Mouse (Mus musculus) limb, embryonic 12.5 days (tissue): Measurements from ENCODE around the gene Rbp7. TPM values are rescaled to one million over a fixed set of nuclear protein-coding genes. Genes with fewer than 3 reads are reported as not detected.

Experiments
- ATAC-seq: fragments of 200-750 bp; cut with Nextera tagmentation; 2 replicates; pipeline ENCODE4 v1.8.0; 2017; ENCODE audit warnings: low read depth, moderate TSS enrichment; ENCODE audit not compliant: insufficient number of reproducible peaks, insufficient read depth, low FRiP score, low TSS enrichment
- H3K27ac ChIP-seq: fragments of 300-500 bp; sonication (generic); 2 replicates; pipeline ENCODE4 v1.5.1; 2016; ENCODE audit warnings: mild to moderate bottlenecking, moderate library complexity
- H3K27me3 ChIP-seq: fragments of 300-500 bp; sonication (generic); 2 replicates; pipeline ENCODE4 v1.6.1; 2016; ENCODE audit warnings: mild to moderate bottlenecking, moderate library complexity
- H3K36me3 ChIP-seq: fragments of 300-500 bp; sonication (generic); 2 replicates; pipeline ENCODE4 v1.6.1; 2016; ENCODE audit warnings: mild to moderate bottlenecking, moderate library complexity
- H3K4me1 ChIP-seq: fragments of 300-500 bp; sonication (generic); replicated peaks from 2 replicates; pipeline ENCODE4 v1.6.1; 2016
- H3K4me2 ChIP-seq: fragments of 300-500 bp; sonication (generic); 2 replicates; pipeline ENCODE4 v1.6.1; 2016; ENCODE audit warnings: mild to moderate bottlenecking, moderate library complexity
- H3K4me3 ChIP-seq: fragments of 300-500 bp; sonication (generic); replicated peaks from 2 replicates; pipeline ENCODE4 v1.5.1; 2016; ENCODE audit warnings: mild to moderate bottlenecking
- H3K9ac ChIP-seq: fragments of 300-500 bp; sonication (generic); replicated peaks from 2 replicates; pipeline ENCODE4 v1.6.1; 2016; ENCODE audit warnings: mild to moderate bottlenecking, moderate library complexity
- H3K9me3 ChIP-seq: fragments of 300-500 bp; sonication (generic); 2 replicates; pipeline ENCODE4 v1.6.1; 2016; ENCODE audit warnings: mild to moderate bottlenecking, moderate library complexity
- WGBS: fragments of 180-500 bp; shearing (Covaris S2); methylation state at CpG from one replicate; pipeline ENCODE4 v1.1.7; 2016; 5-methylcytosine and 5-hydroxymethylcytosine counted together
- polyA plus RNA-seq: library from polyadenylated mRNA; unstranded; fragments of >200 nt; fragmentation: Nextera tagmentation; extraction: Ambion mirVana; gene quantifications from 2 replicates; pipeline ENCODE4 v1.2.1, GENCODE M21; 2016

Rbp7 gene
- not detected in 2 replicates for polyA plus RNA-seq

- Histone ChIP-seq H3K4me2 (no peak within 1 kb of the TSS), H3K9ac (no peak within 1 kb of the TSS), H3K36me3 (no peaks in the 10 kb centered on the region), H3K27me3 (no peaks in the 10 kb centered on the region), H3K4me1 (no peaks in the 10 kb centered on the region), H3K4me3 (no peak within 1 kb of the TSS), H3K9me3 (0 out of 2 replicates have a peak, but pooled peaks cover 3% of the 10 kb centered on the region), H3K27ac (no peak within 1 kb of the TSS)
- ATAC-seq: no peak
- WGBS: 55% methylated on average over 7 of the region's 8 CpGs
Measured at GRCm38 (mm10) chr4:149454879-149455278, at the start of gene Rbp7. TSS of gene Rbp7 (minus strand) at chr4:149454978.

- H3K9me3 ChIP-seq: no peaks in the 10 kb centered on the region
- H3K27ac ChIP-seq: peak overlapping the region; percentile 84
- H3K4me1 ChIP-seq: peaks cover 10% of the 10 kb centered on the region
- peaks cover 29% of the 10 kb centered on the region for H3K36me3 ChIP-seq
- ATAC-seq: 0 out of 2 replicates have a peak, but pooled peaks have one; percentile 41
- H3K4me3 ChIP-seq: no peak overlapping the region
- H3K4me2 ChIP-seq: no peak overlapping the region; the same call in 1 of the 2 replicates
- WGBS: 75% methylated on average over 5 of the region's 5 CpGs
- H3K27me3 ChIP-seq: no peaks in the 10 kb centered on the region
- no peak overlapping the region for H3K9ac ChIP-seq
Measured at GRCm38 (mm10) chr4:149504363-149504762, 49.6 kb upstream of the Rbp7 start.

- 90% methylated on average over 5 of the region's 5 CpGs for WGBS
- Histone ChIP-seq H3K9ac (no peak overlapping the region), H3K4me3 (no peak overlapping the region), H3K9me3 (no peaks in the 10 kb centered on the region), H3K4me2 (no peak overlapping the region), H3K36me3 (peaks cover 67% of the 10 kb centered on the region), H3K27ac (no peak overlapping the region), H3K4me1 (peaks cover 5% of the 10 kb centered on the region), H3K27me3 (no peaks in the 10 kb centered on the region)
- no peak for ATAC-seq
Measured at GRCm38 (mm10) chr4:149499790-149500189, 45.0 kb upstream of the Rbp7 start.

- peaks cover 76% of the 10 kb centered on the region for H3K36me3 ChIP-seq
Measured at GRCm38 (mm10) chr4:149498901-149499300, 44.1 kb upstream of the Rbp7 start.

GRCm38 (mm10) chr4:149496612-149497011, 41.8 kb upstream of the Rbp7 start:
- Histone ChIP-seq H3K4me1 (no peaks in the 10 kb centered on the region), H3K9me3 (no peaks in the 10 kb centered on the region), H3K4me3 (no peak overlapping the region), H3K27me3 (no peaks in the 10 kb centered on the region), H3K9ac (no peak overlapping the region), H3K36me3 (peaks cover 88% of the 10 kb centered on the region), H3K4me2 (no peak overlapping the region), H3K27ac (peak overlapping the region; percentile 74)
- WGBS: 34% methylated on average over 2 of the region's 2 CpGs
- ATAC-seq: no peak

More at GRCm38 (mm10) chr4:149498901-149499300, 44.1 kb upstream of the Rbp7 start:
- ATAC-seq: no peak
- H3K9me3 ChIP-seq: no peaks in the 10 kb centered on the region
- no peak overlapping the region for H3K27ac ChIP-seq
- 87% methylated on average over 8 of the region's 8 CpGs for WGBS
- H3K9ac ChIP-seq: no peak overlapping the region
- H3K4me2 ChIP-seq: no peak overlapping the region
- no peak overlapping the region for H3K4me3 ChIP-seq
- no peaks in the 10 kb centered on the region for H3K4me1 ChIP-seq
- H3K27me3 ChIP-seq: no peaks in the 10 kb centered on the region

GRCm38 (mm10) chr4:149491151-149491550, 36.4 kb upstream of the Rbp7 start:
- peaks cover 90% of the 10 kb centered on the region for H3K36me3 ChIP-seq
- H3K27me3 ChIP-seq: no peaks in the 10 kb centered on the region
- H3K9me3 ChIP-seq: 0 out of 2 replicates have a peak, but pooled peaks cover 4% of the 10 kb centered on the region
- WGBS: 98% methylated on average over 3 of the region's 3 CpGs
- H3K4me3 ChIP-seq: no peak overlapping the region
- no peak overlapping the region for H3K4me2 ChIP-seq
- H3K27ac ChIP-seq: no peak overlapping the region
- no peak overlapping the region for H3K9ac ChIP-seq
- ATAC-seq: no peak
- peaks cover 12% of the 10 kb centered on the region for H3K4me1 ChIP-seq

GRCm38 (mm10) chr4:149489415-149490240, 34.9 kb upstream of the Rbp7 start:
- Histone ChIP-seq H3K4me1 (peaks cover 14% of the 10 kb centered on the region), H3K9ac (no peak overlapping the region), H3K9me3 (0 out of 2 replicates have a peak, but pooled peaks cover 4% of the 10 kb centered on the region), H3K4me3 (no peak overlapping the region), H3K4me2 (no peak overlapping the region), H3K27ac (no peak overlapping the region), H3K27me3 (no peaks in the 10 kb centered on the region), H3K36me3 (peaks cover 77% of the 10 kb centered on the region)
- 95% methylated on average over 14 of the region's 14 CpGs for WGBS
- ATAC-seq: no peak

GRCm38 (mm10) chr4:149487729-149488128, 33.0 kb upstream of the Rbp7 start:
- Histone ChIP-seq H3K9ac (no peak overlapping the region), H3K4me3 (no peak overlapping the region), H3K36me3 (peaks cover 59% of the 10 kb centered on the region), H3K4me2 (0 out of 2 replicates have a peak overlapping the region, but pooled peaks have one; percentile 8), H3K27me3 (no peaks in the 10 kb centered on the region), H3K27ac (no peak overlapping the region), H3K4me1 (peaks cover 22% of the 10 kb centered on the region), H3K9me3 (0 out of 2 replicates have a peak, but pooled peaks cover 4% of the 10 kb centered on the region)
- ATAC-seq: no peak
- 91% methylated on average over 12 of the region's 12 CpGs for WGBS

- H3K9me3 ChIP-seq: no peaks in the 10 kb centered on the region
- WGBS: under 1% methylated on average over 10 of the region's 10 CpGs
- peak overlapping the region; percentile 85 for H3K9ac ChIP-seq
- peak overlapping the region; percentile 79 for H3K4me2 ChIP-seq
- peak overlapping the region; percentile 84 for H3K4me3 ChIP-seq
- ATAC-seq: no peak
- H3K27ac ChIP-seq: peak overlapping the region; percentile 87
- H3K4me1 ChIP-seq: peaks cover 22% of the 10 kb centered on the region
- no peaks in the 10 kb centered on the region for H3K27me3 ChIP-seq
- H3K36me3 ChIP-seq: peaks cover 40% of the 10 kb centered on the region
Measured at GRCm38 (mm10) chr4:149485825-149486206, 31.0 kb upstream of the Rbp7 start.

GRCm38 (mm10) chr4:149485053-149485824, 30.5 kb upstream of the Rbp7 start, which contains the start of the genes Nmnat1 and Lzic:
TSS of gene Nmnat1 (minus strand) at chr4:149485202.
TSS of gene Lzic (plus strand) at chr4:149485229.
- Histone ChIP-seq H3K27me3 (no peaks in the 10 kb centered on the region), H3K27ac (peak within 1 kb of the TSS; percentile 87), H3K9me3 (no peaks in the 10 kb centered on the region), H3K36me3 (peaks cover 36% of the 10 kb centered on the region), H3K4me2 (peak within 1 kb of the TSS; percentile 79), H3K4me1 (peaks cover 22% of the 10 kb centered on the region), H3K9ac (peak within 1 kb of the TSS; percentile 85), H3K4me3 (peak within 1 kb of the TSS; percentile 84)
- WGBS: under 1% methylated on average over 60 of the region's 60 CpGs
- ATAC-seq: peak; percentile 95

GRCm38 (mm10) chr4:149484566-149484965, 29.8 kb upstream of the Rbp7 start:
- no peaks in the 10 kb centered on the region for H3K27me3 ChIP-seq
- H3K36me3 ChIP-seq: peaks cover 29% of the 10 kb centered on the region
- peak overlapping the region; percentile 87 for H3K27ac ChIP-seq
- peaks cover 22% of the 10 kb centered on the region for H3K4me1 ChIP-seq
- ATAC-seq: no peak
- H3K9ac ChIP-seq: peak overlapping the region; percentile 85
- H3K4me3 ChIP-seq: peak overlapping the region; percentile 84
- 50% methylated on average over 3 of the region's 3 CpGs for WGBS
- peak overlapping the region; percentile 79 for H3K4me2 ChIP-seq
- H3K9me3 ChIP-seq: no peaks in the 10 kb centered on the region
